Mouse (Mus musculus): ENCODE measurements around the gene Ppp1r12c.

DNA sequence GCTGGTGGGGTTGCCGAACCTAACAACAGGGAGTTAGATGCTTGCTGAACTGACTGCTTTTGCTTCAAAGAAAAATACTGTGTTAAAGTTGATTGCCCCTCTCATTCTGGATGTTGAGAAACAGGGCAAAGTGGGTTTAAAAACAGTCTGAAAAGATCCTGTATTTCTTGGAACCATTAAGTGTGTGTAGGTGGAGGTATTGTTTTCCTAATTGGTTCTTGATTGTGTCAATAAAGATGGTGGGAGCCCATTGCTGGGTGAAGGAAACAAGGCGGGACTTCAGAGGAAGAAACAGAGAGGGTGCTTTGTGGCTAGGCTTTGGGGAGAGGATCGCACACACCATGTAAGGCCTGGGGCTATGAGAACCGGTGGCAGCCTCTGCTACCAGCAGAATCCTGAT is 35.7 kb upstream of the Ppp1r12c start:
- TF ChIP-seq CTCF (IDR thresholded peaks at IDR 0.05; ENCODE audit: low read depth, low read length) (no peak), POLR2A (IDR thresholded peaks at IDR 0.05; ENCODE audit: borderline replicate concordance, low read depth, low read length) (no peak)
